Mouse (Mus musculus): ENCODE data around the gene Spg7. TPM values are rescaled to one million over a fixed set of nuclear protein-coding genes. Genes with fewer than 3 reads are reported as not detected.
"Not testable (repeated sequence)": the region's sequence is repeated elsewhere in the genome, so short reads cannot be mapped to it uniquely, and the experiment has no call there.

Gene Spg7
- polyA plus RNA-seq, 1 experiment from 2014 or later = 47.2 TPM

DNA sequence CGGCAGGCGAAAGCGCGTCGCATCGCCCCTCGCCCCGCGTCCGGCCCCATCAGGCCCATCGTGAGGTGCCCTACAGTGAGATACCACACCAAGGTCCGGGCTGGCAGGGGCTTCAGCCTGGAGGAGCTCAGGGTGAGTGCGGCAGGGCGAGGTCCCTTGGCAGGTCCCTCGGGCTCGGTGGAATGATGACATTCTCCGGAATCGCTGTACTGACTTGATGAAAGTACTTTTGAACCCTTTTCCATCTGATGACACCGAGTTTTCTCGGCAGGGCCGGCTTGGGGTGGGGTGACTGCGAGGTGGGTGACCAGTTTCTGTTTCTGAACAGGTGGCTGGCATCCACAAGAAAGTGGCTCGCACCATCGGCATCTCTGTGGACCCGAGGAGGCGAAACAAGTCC, 40.1 kb downstream of the Spg7 start:
- H3K4me1 ChIP-seq = peaks cover 19% of the 10 kb centered on the region
- WGBS = 1% methylated on average over 26 of the region's 26 CpGs
- not testable (repeated sequence) for H3K27me3 ChIP-seq, H3K9me3 ChIP-seq
- H3K27ac ChIP-seq (replicated peaks) = peak overlapping the region; percentile 95; the same call in 1 of the 2 replicates
- ATAC-seq (replicated peaks) = peak; percentile 31; the same call in 1 of the 2 replicates
- peak overlapping the region; percentile 95 for H3K9ac ChIP-seq (replicated peaks)
- peaks cover 24% of the 10 kb centered on the region for H3K36me3 ChIP-seq
- H3K4me2 ChIP-seq (replicated peaks) = peak overlapping the region; percentile 69
- peak overlapping the region; percentile 85 for H3K4me3 ChIP-seq

DNA sequence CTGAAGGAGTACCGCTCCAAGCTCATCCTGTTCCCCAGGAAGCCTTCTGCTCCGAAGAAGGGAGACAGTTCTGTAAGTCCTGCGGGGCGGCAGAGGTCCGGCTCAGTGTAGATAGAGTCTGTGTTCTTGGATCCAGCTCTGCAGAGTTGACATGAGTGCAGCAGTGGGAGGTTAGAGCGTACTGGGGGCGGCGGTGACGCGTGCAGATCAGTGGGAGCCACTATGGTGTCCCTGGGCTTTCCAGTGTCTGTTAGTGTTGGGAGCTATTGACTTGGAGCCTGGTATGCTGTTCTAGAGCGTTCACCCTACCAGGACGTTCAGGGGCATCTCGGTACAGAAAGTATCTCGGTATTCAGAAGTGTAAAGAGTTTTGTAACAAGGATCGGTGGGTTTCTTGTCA, 40.5 kb downstream of the Spg7 start:
- Histone ChIP-seq H3K4me1 (peaks cover 19% of the 10 kb centered on the region), H3K4me3 (peak overlapping the region; percentile 85), H3K27ac (replicated peaks) (no peak overlapping the region), H3K36me3 (peaks cover 24% of the 10 kb centered on the region), H3K9me3 (no peaks in the 10 kb centered on the region), H3K27me3 (no peaks in the 10 kb centered on the region), H3K9ac (replicated peaks) (peak overlapping the region; percentile 95), H3K4me2 (replicated peaks) (peak overlapping the region; percentile 69)
- no peak for ATAC-seq (replicated peaks)
- WGBS = 18% methylated on average over 15 of the region's 15 CpGs

DNA sequence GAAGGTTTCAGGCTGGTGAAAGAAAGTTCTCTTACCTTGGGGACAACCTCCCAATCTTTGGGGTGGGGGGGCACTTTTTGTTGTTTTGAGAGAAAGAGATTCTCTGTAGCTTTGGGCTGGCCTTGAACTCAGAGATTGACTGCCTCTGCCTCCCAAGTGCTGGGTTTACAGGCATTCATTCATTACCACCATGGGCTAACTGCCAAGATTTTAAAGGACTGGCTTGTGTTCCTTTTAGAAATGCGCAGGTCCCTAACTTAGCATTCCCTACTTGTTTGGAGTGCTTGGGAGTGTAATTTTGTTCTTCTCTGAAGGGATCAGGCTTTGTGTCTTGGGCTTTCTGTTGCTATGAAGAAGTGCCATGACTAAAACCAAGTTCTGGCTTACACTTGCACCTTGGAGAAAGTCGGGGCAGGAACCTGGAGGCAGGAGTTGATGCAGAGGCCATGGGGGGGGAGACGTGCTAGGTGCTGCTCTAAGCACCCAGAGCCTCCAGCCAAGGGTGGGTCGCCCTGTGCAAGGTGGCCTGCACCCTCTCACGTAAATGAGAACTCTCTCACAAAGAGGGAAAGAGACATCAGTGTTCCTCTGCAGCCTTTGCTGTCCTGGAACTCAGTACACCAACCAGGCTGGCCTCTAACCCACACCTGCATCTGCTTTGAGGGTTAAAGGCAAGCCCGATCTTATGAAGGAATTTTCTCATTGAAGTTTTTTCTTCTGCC, 41.5 kb downstream of the Spg7 start:
- Histone ChIP-seq H3K4me1 (peaks cover 19% of the 10 kb centered on the region), H3K9ac (replicated peaks) (no peak overlapping the region), H3K36me3 (peaks cover 24% of the 10 kb centered on the region), H3K4me2 (replicated peaks) (no peak overlapping the region), H3K27me3 (no peaks in the 10 kb centered on the region), H3K4me3 (peak overlapping the region; percentile 85; the same call in 1 of the 2 replicates), H3K27ac (replicated peaks) (no peak overlapping the region), H3K9me3 (no peaks in the 10 kb centered on the region)
- 78% methylated on average over 6 of the region's 6 CpGs for WGBS
- ATAC-seq (replicated peaks) = no peak

DNA sequence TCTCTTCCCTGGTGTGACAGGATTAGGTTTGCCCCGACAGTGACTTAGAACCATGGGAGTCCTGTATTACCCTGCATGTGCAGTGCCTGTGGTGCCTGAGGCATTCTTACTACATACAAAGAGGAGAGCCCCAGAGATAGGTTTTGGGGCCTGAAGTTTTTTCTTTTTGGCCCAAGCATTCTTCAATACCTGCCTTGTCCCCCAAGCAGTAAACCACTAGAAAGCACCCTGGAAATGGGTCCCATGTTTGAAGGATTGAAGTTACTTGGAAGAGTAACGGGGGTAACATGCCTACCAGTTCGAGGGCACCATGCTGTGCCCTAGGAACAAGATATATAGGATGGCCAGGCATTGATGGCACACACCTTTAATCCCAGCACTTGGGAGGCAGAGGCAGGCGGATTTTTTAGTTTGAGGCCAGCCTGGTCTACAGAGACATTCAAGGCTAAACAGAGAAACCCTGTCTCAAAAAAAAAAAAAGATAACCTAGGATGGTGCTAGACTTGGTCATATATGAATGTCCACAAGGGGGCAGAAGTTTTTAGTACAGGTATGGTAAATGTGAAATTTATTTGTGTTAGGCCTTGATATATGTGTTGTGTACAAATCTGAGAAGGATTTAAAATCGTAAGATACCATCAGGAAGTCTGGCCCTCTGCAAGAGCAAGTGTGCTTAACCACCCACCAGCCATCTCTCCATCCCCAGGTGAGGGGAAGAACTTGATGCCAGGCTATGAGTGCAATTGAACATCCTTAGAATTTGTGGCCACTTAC, 43.0 kb downstream of the Spg7 start:
- peaks cover 24% of the 10 kb centered on the region for H3K36me3 ChIP-seq
- no peak overlapping the region for H3K4me2 ChIP-seq (replicated peaks)
- no peaks in the 10 kb centered on the region for H3K9me3 ChIP-seq
- H3K27me3 ChIP-seq = no peaks in the 10 kb centered on the region
- H3K9ac ChIP-seq (replicated peaks) = no peak overlapping the region
- peaks cover 19% of the 10 kb centered on the region for H3K4me1 ChIP-seq
- H3K4me3 ChIP-seq = no peak overlapping the region
- ATAC-seq (replicated peaks) = no peak
- H3K27ac ChIP-seq (replicated peaks) = no peak overlapping the region
- 63% methylated on average over 5 of the region's 5 CpGs for WGBS

GRCm38 (mm10) chr8:123106531-123106930, 43.8 kb downstream of the Spg7 start:
- Histone ChIP-seq H3K4me3 (no peak overlapping the region), H3K36me3 (peaks cover 24% of the 10 kb centered on the region), H3K9ac (replicated peaks) (no peak overlapping the region), H3K27me3 (no peaks in the 10 kb centered on the region), H3K27ac (replicated peaks) (no peak overlapping the region), H3K4me2 (replicated peaks) (no peak overlapping the region), H3K4me1 (peaks cover 18% of the 10 kb centered on the region), H3K9me3 (no peaks in the 10 kb centered on the region)
- ATAC-seq (replicated peaks) = no peak
- 59% methylated on average over 2 of the region's 2 CpGs for WGBS

GRCm38 (mm10) chr8:123108010-123108409, 45.3 kb downstream of the Spg7 start:
- WGBS = 79% methylated on average over 1 of the region's 1 CpGs
- H3K4me3 ChIP-seq = no peak overlapping the region
- H3K4me2 ChIP-seq (replicated peaks) = no peak overlapping the region
- peaks cover 14% of the 10 kb centered on the region for H3K4me1 ChIP-seq
- no peak for ATAC-seq (replicated peaks)
- H3K9ac ChIP-seq (replicated peaks) = no peak overlapping the region
- H3K9me3 ChIP-seq = no peaks in the 10 kb centered on the region
- no peaks in the 10 kb centered on the region for H3K27me3 ChIP-seq
- H3K36me3 ChIP-seq = peaks cover 24% of the 10 kb centered on the region
- H3K27ac ChIP-seq (replicated peaks) = no peak overlapping the region

DNA sequence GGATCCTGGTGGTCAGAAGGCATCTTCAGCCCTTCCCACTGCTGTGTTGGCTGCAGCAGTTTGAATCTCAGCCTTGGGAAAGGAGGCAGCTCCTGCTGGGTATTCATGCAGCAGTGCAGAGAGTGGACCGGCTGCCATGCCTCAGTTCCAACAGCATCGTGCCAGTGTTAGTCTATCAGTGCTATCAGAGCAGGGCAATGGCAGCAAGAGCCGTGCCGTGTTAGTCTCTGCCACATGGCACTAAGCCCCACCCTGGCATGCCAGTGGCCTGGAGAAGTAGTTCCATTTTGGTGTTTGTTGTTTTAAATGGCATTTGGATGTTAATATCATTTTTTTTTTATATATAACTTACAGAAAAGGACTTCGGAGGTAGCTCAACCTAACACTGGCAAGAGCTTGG, 46.2 kb downstream of the Spg7 start:
- H3K9ac ChIP-seq (replicated peaks) = no peak overlapping the region
- no peak overlapping the region for H3K27ac ChIP-seq (replicated peaks)
- H3K4me3 ChIP-seq = no peak overlapping the region
- H3K27me3 ChIP-seq = no peaks in the 10 kb centered on the region
- H3K4me1 ChIP-seq = peaks cover 5% of the 10 kb centered on the region
- H3K36me3 ChIP-seq = peaks cover 19% of the 10 kb centered on the region
- H3K4me2 ChIP-seq (replicated peaks) = no peak overlapping the region
- no peaks in the 10 kb centered on the region for H3K9me3 ChIP-seq
- no peak for ATAC-seq (replicated peaks)
- 86% methylated on average over 5 of the region's 5 CpGs for WGBS

DNA sequence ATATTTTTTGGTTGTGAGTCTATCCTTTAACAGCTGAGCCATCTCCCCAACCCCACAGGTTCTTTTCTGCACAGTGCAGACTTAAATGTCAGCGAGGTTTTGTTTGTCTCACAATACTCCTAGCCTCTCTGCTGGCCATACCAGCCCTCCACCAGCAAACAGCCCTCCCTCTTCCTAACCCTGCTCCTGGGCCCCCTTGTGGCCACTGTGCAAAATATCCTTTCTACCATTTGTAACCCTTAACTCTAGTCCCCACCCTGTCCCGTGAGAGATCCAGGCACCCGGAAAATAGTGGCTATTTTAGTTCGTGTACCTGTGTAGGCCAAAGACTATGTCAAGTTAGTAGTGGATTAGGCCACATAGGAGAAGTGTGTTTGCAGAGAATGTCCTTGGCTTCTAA, 47.9 kb downstream of the Spg7 start:
- ATAC-seq (replicated peaks) = no peak

DNA sequence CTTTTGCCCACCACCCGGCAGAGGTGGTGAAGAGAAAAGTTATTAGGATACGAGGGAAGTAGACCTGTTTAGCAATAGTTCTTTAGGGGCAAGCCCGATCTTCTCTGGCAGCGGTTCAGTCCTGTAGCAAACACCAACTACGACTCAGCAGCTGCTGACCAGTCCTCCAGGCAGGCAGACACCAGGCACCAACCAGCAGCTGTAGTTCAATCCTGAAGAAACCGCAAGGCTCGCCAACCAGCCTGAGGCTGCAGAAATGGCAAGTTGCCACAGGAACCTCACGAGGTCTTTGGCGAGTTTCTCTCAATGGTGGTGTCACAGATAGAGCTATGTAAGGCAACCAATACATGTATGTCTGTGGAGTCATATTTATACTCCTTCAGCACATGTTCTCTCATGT, 50.1 kb downstream of the Spg7 start:
- Histone ChIP-seq H3K27ac (replicated peaks) (no peak overlapping the region), H3K4me3 (no peak overlapping the region), H3K9me3 (no peaks in the 10 kb centered on the region), H3K4me1 (peaks cover 14% of the 10 kb centered on the region), H3K4me2 (replicated peaks) (no peak overlapping the region), H3K27me3 (peaks cover 23% of the 10 kb centered on the region), H3K36me3 (no peaks in the 10 kb centered on the region), H3K9ac (replicated peaks) (no peak overlapping the region)
- 75% methylated on average over 9 of the region's 9 CpGs for WGBS
- no peak for ATAC-seq (replicated peaks)

More for the DNA sequence above, 47.9 kb downstream of the Spg7 start:
- Histone ChIP-seq H3K4me2 (replicated peaks) (no peak overlapping the region), H3K27me3 (peaks cover under 1% of the 10 kb centered on the region), H3K4me3 (no peak overlapping the region), H3K9ac (replicated peaks) (no peak overlapping the region), H3K9me3 (no peaks in the 10 kb centered on the region), H3K36me3 (peaks cover 4% of the 10 kb centered on the region), H3K27ac (replicated peaks) (no peak overlapping the region), H3K4me1 (no peaks in the 10 kb centered on the region)
- 15% methylated on average over 4 of the region's 4 CpGs for WGBS

DNA sequence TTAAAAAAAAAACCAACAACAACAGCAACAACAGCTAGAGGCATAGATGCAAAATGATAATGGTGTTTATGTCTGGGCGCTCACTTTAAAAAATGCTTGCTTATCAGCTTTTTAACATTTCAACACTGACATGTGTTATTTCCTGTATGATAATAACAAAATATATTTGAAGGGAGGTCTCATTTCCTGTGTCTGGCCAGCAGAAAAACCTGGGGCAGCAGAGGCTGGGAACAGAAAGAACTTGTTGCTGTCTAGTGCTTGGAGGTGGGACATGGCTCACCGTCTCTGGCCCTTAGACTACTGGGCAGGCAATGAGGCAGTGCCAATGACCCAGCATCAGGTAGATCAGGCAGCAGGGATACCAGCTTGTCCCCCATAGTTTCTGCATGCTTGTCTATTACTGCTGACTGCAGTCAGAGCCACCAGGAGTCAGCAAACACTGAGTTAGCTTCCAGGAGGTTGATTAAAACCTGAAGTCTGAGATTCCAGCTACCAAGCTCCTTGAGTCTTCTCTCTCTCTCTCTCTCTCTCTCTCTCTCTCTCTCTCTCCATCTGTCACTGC, 51.2 kb downstream of the Spg7 start:
- Histone ChIP-seq H3K36me3 (no peaks in the 10 kb centered on the region), H3K4me2 (replicated peaks) (no peak overlapping the region), H3K4me3 (no peak overlapping the region), H3K27ac (replicated peaks) (no peak overlapping the region), H3K9ac (replicated peaks) (no peak overlapping the region), H3K9me3 (no peaks in the 10 kb centered on the region), H3K4me1 (peaks cover 17% of the 10 kb centered on the region), H3K27me3 (peaks cover 34% of the 10 kb centered on the region)
- whole genome bisulfite sequencing = 63% methylated on average over 2 of the region's 2 CpGs
- ATAC-seq (replicated peaks) = no peak

DNA sequence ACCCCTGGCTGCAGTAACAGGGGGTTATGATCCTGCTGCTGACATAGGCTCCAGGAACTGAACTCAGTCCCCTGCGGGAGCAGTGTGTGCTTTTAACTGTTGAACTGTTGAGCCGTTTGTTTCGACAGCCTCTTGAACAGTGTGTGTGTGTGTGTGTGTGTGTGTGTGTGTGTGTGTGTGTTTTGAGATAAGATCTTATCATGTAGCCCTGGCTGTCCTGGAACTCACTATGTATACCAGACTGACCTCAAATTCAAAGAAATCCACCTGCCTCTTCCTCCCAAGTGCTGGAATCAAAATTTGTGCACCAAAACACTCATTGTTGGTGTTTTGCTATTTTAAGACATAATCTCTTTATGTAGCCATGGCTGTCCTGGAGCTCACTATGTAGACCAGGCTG, 51.9 kb downstream of the Spg7 start:
- Histone ChIP-seq H3K4me2 (replicated peaks) (no peak overlapping the region), H3K27me3 (peaks cover 37% of the 10 kb centered on the region), H3K9me3 (no peaks in the 10 kb centered on the region), H3K27ac (replicated peaks) (no peak overlapping the region), H3K4me1 (peaks cover 17% of the 10 kb centered on the region), H3K9ac (replicated peaks) (no peak overlapping the region), H3K36me3 (no peaks in the 10 kb centered on the region), H3K4me3 (no peak overlapping the region)
- ATAC-seq (replicated peaks) = no peak
- 70% methylated on average over 3 of the region's 3 CpGs for WGBS

DNA sequence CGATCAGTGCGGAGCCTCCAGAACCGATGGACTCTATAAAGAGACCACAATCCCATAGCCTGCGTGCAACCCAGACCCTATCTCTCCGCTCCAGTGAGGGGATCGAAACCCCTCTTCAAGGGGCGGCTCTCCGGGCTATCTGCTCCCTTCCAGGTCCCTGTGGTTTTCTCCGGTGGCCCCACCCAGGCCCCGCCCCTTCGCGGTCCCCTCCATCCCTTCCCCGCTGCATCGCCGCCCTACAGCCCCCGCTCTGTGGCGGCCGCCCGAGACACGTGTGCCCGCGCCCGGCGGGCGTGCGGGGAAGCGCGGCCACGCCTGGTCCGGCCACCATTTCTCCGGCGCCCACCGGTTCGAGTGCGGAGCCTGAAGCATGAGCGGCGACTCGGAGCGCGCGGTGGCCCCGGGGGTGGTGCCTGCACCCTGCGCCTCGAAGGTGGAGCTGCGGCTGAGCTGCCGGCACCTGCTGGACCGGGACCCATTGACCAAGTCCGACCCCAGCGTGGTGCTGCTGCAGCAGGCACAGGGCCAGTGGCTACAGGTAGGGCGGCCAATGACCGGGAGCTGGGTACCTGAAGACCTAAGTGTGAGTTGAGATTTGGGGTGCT, 54.5 kb downstream of the Spg7 start, which contains the start of gene Cpne7:
Gene Cpne7 (plus strand): TSS at position 248 of the 605 bp plus-strand sequence.
- ATAC-seq (replicated peaks) = no peak

More for the DNA sequence above, 54.5 kb downstream of the Spg7 start, which contains the start of gene Cpne7:
- no peaks in the 10 kb centered on the region for H3K36me3 ChIP-seq
- no peaks in the 10 kb centered on the region for H3K9me3 ChIP-seq
- H3K27me3 ChIP-seq = peaks cover 37% of the 10 kb centered on the region
- no peak within 1 kb of the TSS for H3K27ac ChIP-seq (replicated peaks)
- H3K9ac ChIP-seq (replicated peaks) = peak within 1 kb of the TSS; percentile 47
- WGBS = under 1% methylated on average over 50 of the region's 51 CpGs
- H3K4me1 ChIP-seq = peaks cover 17% of the 10 kb centered on the region
- peak within 1 kb of the TSS; percentile 73 for H3K4me2 ChIP-seq (replicated peaks)
- H3K4me3 ChIP-seq = peak within 1 kb of the TSS; percentile 43

Measured in forebrain, embryonic 15.5 days (tissue).